Mouse (Mus musculus) liver, embryonic 18 days (tissue): ENCODE results near the gene Gngt2. TPM values are rescaled to one million over a fixed set of nuclear protein-coding genes. Genes with fewer than 3 reads are reported as not detected.

Source experiments
- polyA plus RNA-seq: library from polyadenylated mRNA; depleted of rRNA; stranded (reverse); fragments of >200 nt; gene quantifications from 2 replicates; pipeline ENCODE4 v1.2.3, GENCODE M21; 2012; rRNA removed

Gngt2 gene
- polyA plus RNA-seq, result 16.3 and 16.7 TPM in 2 replicates

DNA sequence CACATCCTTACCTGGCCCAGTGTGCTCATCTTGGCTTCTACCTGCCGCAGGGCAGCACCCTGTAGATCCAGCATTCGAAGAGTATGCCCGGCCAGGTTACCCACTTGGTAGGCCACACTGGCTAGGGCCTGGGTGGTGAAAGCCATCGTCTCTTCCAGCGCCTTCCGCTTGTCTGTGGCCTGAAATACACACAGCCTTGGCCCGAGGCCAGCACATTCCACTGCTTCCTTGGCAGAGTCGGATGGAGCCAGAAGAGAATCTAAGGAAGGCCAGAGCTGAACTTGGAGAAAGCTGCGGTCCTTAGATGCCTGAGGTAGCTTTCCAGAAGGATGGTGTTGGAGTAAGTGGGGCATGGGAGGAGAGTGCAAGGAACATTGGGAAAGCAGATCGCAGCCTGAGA lies at the start of gene Gngt2:
Gene Gngt2 (plus strand): TSS at position 158 of the 400 bp plus-strand sequence.

DNA sequence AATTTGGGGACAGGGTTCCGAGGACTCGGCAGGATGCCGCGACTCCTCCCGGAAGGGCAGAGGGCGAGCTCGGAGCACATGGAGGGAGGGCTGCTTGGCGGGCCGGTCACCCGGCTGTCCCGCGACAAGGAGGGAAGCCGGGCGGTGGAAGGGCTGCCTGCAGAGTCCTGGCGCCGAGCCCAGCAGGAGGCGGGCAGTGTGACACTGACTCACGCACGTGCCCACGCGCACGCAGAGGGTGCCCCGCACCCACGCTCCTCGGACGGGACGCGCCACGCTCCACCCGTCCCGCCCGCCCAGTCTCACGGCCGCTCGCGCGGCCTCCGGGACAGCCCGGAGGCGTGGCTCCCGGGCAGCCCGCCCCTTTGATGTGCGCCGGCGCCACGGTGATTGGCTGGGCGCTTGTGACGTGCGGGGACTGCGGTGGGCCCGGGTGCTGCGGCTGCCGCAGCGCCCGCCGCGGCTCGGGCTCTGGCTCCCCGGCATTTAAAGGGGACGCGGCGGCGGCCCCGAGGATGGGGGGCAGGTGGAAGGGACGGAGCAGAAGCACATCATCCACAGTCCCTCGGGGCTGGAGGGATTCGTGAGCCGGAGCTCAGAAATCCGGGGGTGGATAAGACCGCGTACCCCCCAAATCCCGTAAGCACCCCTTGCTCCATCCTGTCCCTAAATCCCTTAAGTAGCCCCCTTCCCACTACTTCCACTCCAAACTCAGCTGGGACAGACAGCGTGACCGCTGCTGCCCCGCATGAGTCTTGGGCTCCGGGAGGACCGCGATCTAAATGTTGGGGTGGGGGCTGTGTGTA lies 12.7 kb upstream of the Gngt2 start, which contains the start of gene Phospho1:
Gene Phospho1 (plus strand): TSS at position 429 of the 806 bp plus-strand sequence.

DNA sequence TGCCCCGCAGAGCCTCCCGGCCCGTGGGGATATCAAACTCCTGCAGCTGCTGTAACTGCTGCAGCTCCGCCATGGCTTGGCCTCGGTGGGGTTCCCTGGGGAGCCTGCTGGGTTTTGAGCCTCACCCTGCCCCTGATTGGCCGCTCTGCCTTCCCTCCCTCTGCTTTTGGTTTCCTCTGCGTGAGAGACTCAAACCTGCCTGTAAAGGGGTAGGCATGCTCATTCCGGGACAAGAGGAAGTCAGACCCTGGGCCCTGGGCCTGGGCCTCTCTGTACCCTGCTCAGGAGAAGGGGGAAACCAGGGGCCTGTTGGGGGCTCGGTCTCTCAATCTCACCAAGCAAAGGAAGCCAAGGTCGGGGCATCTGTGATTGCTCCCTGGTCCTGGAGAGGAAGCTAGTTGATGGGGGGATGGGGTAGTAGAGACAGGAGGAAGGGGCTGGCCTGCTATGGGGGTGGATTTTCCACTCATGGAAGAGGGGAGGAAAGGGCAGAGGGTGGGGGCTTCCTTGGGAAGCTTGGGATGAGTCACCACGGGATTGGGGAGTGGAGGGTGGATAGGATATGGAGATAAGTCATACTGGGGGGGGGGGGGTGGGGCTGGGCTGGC lies 5.2 kb downstream of the Gngt2 start, which contains the start of gene Abi3:
Gene Abi3 (minus strand): TSS at position 403 of the 608 bp plus-strand sequence.

Other genes with a start within 250 kb of the Gngt2 start
- 1.8 and 1.9 TPM in 2 replicates for gene Ngfr, start 249.5 kb upstream of the Gngt2 start, polyA plus RNA-seq
- 183 and 207 TPM in 2 replicates for gene Phb, start 170.3 kb upstream of the Gngt2 start, polyA plus RNA-seq
- 4.5 and 6.2 TPM in 2 replicates for gene Zfp652, start 124.5 kb upstream of the Gngt2 start, polyA plus RNA-seq
- gene B130006D01Rik, start 113.6 kb upstream of the Gngt2 start, polyA plus RNA-seq, result 0.05 and 0.07 TPM in 2 replicates
- gene Phospho1, start 12.7 kb upstream of the Gngt2 start, polyA plus RNA-seq, result 9.2 and 10.6 TPM in 2 replicates
- 7.0 and 7.3 TPM in 2 replicates for gene Abi3, start 5.3 kb downstream of the Gngt2 start, polyA plus RNA-seq
- 0.07 and 0.09 TPM in 2 replicates for gene B4galnt2, start 77.7 kb downstream of the Gngt2 start, polyA plus RNA-seq
- 1.3 and 1.6 TPM in 2 replicates for gene Igf2bp1, start 168.7 kb downstream of the Gngt2 start, polyA plus RNA-seq
- 0.13 TPM in 1 of 2 replicates, not detected in the other for gene Gip, start 187.3 kb downstream of the Gngt2 start, polyA plus RNA-seq
- 19.2 and 21.1 TPM in 2 replicates for gene Snf8, start 197.7 kb downstream of the Gngt2 start, polyA plus RNA-seq
- gene Ube2z, start 228.2 kb downstream of the Gngt2 start, polyA plus RNA-seq, result 17.2 and 17.3 TPM in 2 replicates
- gene Atp5g1, start 238.5 kb downstream of the Gngt2 start, polyA plus RNA-seq, result 340 and 367 TPM in 2 replicates